Mouse (Mus musculus): ENCODE data around the gene Apom. TPM values are rescaled to one million over a fixed set of nuclear protein-coding genes. Genes with fewer than 3 reads are reported as not detected.

The Apom gene
- polyA plus RNA-seq, 1 experiment from 2014 or later: 0.75 TPM

DNA sequence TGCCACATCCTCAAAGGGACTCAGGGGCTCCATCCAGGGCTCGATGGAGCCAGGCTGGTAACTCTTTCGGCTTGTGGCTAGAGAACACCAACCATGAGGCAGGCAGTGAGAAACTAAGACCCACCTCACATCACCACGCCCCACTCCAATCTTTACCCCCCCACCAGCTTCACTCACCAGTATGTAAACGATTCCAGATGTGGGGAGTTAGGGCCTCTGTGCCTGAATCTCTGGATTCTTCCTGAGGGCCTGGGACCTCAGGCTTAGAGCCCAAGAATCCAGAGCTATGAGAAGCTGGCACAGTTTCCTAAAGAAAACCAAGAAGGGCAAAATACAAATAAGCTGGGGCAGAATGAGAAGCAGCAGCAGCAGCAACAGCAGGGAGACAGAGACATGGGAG lies 22.1 kb upstream of the Apom start:
- no peak overlapping the region for H3K9ac ChIP-seq (replicated peaks; ENCODE audit: low read depth, low read length)
- whole genome bisulfite sequencing: 97% methylated on average over 4 of the region's 4 CpGs
- no peaks in the 10 kb centered on the region for H3K9me3 ChIP-seq (ENCODE audit: control insufficient read depth, low read length)
- H3K4me1 ChIP-seq (ENCODE audit: control insufficient read depth, insufficient read depth, low read length): no peaks in the 10 kb centered on the region
- no peak overlapping the region for H3K4me3 ChIP-seq (ENCODE audit: low read depth, low read length)
- H3K36me3 ChIP-seq (ENCODE audit: control insufficient read depth, insufficient read depth, low read length): peaks cover 98% of the 10 kb centered on the region
- no peaks in the 10 kb centered on the region for H3K27me3 ChIP-seq (ENCODE audit: control insufficient read depth, insufficient read depth, low read length)
- no peak overlapping the region for H3K27ac ChIP-seq (ENCODE audit: low read depth, low read length)
- H3K4me2 ChIP-seq (ENCODE audit: low read depth, low read length): no peak overlapping the region
- no peak for ATAC-seq (ENCODE audit: low read depth)

DNA sequence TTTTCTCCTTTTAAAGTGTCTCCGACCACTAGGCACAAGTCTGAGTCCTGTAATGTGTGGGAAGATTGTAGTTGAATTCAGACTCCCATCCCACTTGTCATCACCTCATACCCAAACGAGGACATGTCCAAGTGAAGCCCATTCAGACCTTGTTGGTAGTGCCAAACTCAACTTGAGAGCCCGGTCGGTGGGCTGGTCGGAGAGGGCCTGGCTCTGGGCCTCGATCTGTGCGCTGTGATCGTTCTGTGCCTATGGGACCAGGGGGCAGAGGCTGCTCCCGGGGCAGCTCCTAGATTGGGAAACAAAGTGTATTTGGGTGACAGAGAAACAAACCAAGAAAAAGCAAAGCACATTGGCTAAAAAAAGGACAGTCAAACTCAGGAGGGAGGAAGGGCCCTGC lies 21.2 kb upstream of the Apom start:
- no peak overlapping the region for H3K9ac ChIP-seq (replicated peaks; ENCODE audit: low read depth, low read length)
- no peaks in the 10 kb centered on the region for H3K9me3 ChIP-seq (ENCODE audit: control insufficient read depth, low read length)
- no peak overlapping the region for H3K27ac ChIP-seq (ENCODE audit: low read depth, low read length)
- 95% methylated on average over 9 of the region's 9 CpGs for WGBS
- no peak overlapping the region for H3K4me2 ChIP-seq (ENCODE audit: low read depth, low read length)
- no peaks in the 10 kb centered on the region for H3K4me1 ChIP-seq (ENCODE audit: control insufficient read depth, insufficient read depth, low read length)
- no peaks in the 10 kb centered on the region for H3K27me3 ChIP-seq (ENCODE audit: control insufficient read depth, insufficient read depth, low read length)
- peaks cover 97% of the 10 kb centered on the region for H3K36me3 ChIP-seq (ENCODE audit: control insufficient read depth, insufficient read depth, low read length)
- ATAC-seq (ENCODE audit: low read depth): no peak
- no peak overlapping the region for H3K4me3 ChIP-seq (ENCODE audit: low read depth, low read length)

DNA sequence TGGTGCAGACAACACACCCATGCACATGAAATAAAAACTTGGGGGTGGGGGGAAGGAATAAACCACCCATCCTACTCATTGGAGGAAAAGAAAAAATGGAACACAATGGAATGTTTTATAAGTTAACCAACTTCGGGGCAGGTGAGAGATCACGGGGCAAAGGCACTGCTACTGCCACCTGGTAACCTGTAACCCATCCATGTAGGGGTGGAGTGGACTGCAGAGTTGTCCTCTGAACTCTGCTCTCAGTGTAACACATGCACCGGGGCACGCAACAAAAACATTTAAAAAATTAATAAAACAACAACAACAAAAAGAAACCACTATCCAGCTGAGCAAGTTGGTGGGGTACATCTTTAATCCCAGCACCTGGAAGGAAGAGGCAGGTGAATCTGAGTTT lies 20.3 kb upstream of the Apom start:
- H3K27ac ChIP-seq (ENCODE audit: low read depth, low read length): no peak overlapping the region
- no peaks in the 10 kb centered on the region for H3K4me1 ChIP-seq (ENCODE audit: control insufficient read depth, insufficient read depth, low read length)
- no peak for ATAC-seq (ENCODE audit: low read depth)
- H3K9ac ChIP-seq (replicated peaks; ENCODE audit: low read depth, low read length): no peak overlapping the region
- no peak overlapping the region for H3K4me2 ChIP-seq (ENCODE audit: low read depth, low read length)
- 96% methylated on average over 4 of the region's 4 CpGs for WGBS
- peaks cover 95% of the 10 kb centered on the region for H3K36me3 ChIP-seq (ENCODE audit: control insufficient read depth, insufficient read depth, low read length)
- no peaks in the 10 kb centered on the region for H3K27me3 ChIP-seq (ENCODE audit: control insufficient read depth, insufficient read depth, low read length)
- no peaks in the 10 kb centered on the region for H3K9me3 ChIP-seq (ENCODE audit: control insufficient read depth, low read length)
- H3K4me3 ChIP-seq (ENCODE audit: low read depth, low read length): no peak overlapping the region

DNA sequence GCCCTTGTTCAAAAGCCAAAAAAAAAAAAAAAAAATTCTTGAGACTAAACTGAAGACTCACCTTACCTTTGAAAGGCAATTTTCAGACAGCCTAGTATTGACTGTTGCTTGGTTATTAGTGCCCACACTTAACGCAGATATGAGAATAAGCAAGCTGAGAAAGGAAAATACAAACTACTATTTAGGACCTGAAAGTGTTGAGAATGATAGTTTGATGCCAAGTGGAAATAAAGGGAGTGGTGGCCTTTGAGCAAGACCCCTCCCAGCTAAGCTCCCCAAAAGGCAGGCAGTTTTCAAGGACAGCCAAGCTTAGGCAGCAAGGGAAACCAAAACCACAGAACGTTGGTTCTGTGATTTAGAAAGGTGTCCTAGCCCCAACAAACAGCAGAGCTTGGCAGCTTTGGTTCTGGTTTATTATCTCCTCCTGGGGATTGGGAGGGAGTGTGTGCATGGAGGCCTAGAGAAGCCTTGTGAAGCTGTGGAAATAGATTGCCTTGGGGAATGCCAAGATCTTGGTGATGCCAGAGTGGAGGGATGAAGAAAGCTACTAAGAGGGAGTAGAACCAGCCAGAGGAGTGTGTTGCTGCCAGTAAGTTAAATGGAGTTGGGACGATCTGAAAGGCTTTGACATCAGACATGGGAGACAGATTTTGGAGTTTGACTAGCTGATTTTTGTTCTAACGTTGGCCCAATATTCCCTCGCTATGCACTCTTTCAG lies 16.2 kb upstream of the Apom start:
- H3K27me3 ChIP-seq (ENCODE audit: control insufficient read depth, insufficient read depth, low read length): no peaks in the 10 kb centered on the region
- no peak overlapping the region for H3K27ac ChIP-seq (ENCODE audit: low read depth, low read length)
- 73% methylated on average over 5 of the region's 5 CpGs for WGBS
- H3K9me3 ChIP-seq (ENCODE audit: control insufficient read depth, low read length): no peaks in the 10 kb centered on the region
- no peak for ATAC-seq (ENCODE audit: low read depth)
- H3K36me3 ChIP-seq (ENCODE audit: control insufficient read depth, insufficient read depth, low read length): peaks cover 95% of the 10 kb centered on the region
- H3K4me3 ChIP-seq (ENCODE audit: low read depth, low read length): no peak overlapping the region
- no peak overlapping the region for H3K4me2 ChIP-seq (ENCODE audit: low read depth, low read length)
- H3K9ac ChIP-seq (replicated peaks; ENCODE audit: low read depth, low read length): no peak overlapping the region
- H3K4me1 ChIP-seq (ENCODE audit: control insufficient read depth, insufficient read depth, low read length): no peaks in the 10 kb centered on the region

DNA sequence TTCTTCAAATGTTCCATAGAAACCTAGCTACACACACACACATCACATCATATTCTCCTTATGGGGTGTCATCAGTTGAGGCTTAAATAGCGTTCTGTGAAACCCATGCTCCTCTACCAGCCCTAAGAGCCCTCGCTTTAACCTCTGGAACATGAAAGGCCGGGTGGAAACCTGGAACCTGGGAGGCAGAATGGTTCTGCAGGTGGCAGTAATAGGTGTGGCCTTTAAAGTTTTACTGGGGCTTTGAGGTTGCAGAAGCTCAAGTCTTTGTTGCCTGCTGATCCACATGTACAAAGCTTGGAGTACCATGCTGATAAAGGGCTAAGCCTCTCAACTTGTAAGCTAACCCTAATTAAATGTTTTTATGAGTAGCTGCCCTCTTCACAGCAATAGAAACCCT lies 15.5 kb upstream of the Apom start:
- H3K4me1 ChIP-seq (ENCODE audit: control insufficient read depth, insufficient read depth, low read length): no peaks in the 10 kb centered on the region
- H3K9me3 ChIP-seq (ENCODE audit: control insufficient read depth, low read length): no peaks in the 10 kb centered on the region
- WGBS: 63% methylated on average over 3 of the region's 3 CpGs
- no peak overlapping the region for H3K27ac ChIP-seq (ENCODE audit: low read depth, low read length)
- no peaks in the 10 kb centered on the region for H3K27me3 ChIP-seq (ENCODE audit: control insufficient read depth, insufficient read depth, low read length)
- ATAC-seq (ENCODE audit: low read depth): no peak
- H3K4me2 ChIP-seq (ENCODE audit: low read depth, low read length): no peak overlapping the region
- H3K4me3 ChIP-seq (ENCODE audit: low read depth, low read length): no peak overlapping the region
- peaks cover 95% of the 10 kb centered on the region for H3K36me3 ChIP-seq (ENCODE audit: control insufficient read depth, insufficient read depth, low read length)
- no peak overlapping the region for H3K9ac ChIP-seq (replicated peaks; ENCODE audit: low read depth, low read length)

DNA sequence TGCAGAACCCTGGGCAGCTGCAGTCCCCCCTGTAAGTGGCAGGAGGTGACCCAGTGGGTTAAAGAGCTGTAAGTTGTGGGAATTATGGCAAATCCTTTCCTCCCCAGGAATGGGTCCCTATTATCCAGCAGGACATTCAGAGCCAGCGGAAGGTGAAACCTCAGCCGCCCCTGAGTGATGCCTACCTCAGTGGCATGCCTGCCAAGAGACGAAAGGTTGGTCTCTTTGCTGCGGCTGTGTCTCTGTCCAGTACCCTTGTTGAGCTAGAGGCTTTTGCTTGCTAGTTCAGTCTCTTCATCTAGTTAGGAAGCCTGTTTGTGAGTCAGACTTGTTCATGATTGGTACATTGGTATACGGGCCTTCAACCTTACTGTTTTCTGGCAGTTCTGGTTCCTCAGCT lies 14.3 kb upstream of the Apom start:
- no peaks in the 10 kb centered on the region for H3K27me3 ChIP-seq (ENCODE audit: control insufficient read depth, insufficient read depth, low read length)
- no peak overlapping the region for H3K4me2 ChIP-seq (ENCODE audit: low read depth, low read length)
- no peak overlapping the region for H3K9ac ChIP-seq (replicated peaks; ENCODE audit: low read depth, low read length)
- 84% methylated on average over 5 of the region's 5 CpGs for WGBS
- ATAC-seq (ENCODE audit: low read depth): no peak
- H3K36me3 ChIP-seq (ENCODE audit: control insufficient read depth, insufficient read depth, low read length): peaks cover 95% of the 10 kb centered on the region
- H3K4me3 ChIP-seq (ENCODE audit: low read depth, low read length): no peak overlapping the region
- no peak overlapping the region for H3K27ac ChIP-seq (ENCODE audit: low read depth, low read length)
- H3K9me3 ChIP-seq (ENCODE audit: control insufficient read depth, low read length): no peaks in the 10 kb centered on the region
- no peaks in the 10 kb centered on the region for H3K4me1 ChIP-seq (ENCODE audit: control insufficient read depth, insufficient read depth, low read length)

DNA sequence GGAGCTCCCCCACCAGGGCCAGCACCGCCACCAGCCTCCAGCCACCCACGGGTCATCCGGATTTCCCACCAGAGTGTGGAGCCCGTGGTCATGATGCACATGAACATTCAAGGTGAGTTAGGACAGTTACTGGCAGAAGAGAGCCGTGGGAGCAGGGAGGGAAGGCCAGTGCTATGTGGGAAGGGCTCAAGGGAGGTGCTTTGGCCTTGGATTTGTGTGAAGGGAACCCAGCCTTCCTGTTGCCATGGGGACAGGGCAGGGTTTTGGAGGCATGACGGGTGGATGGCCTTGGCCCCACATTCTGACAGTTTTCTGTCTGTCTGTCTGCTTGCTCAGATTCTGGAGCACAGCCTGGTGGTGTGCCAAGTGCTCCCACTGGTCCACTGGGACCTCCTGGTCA lies 10.1 kb upstream of the Apom start:
- no peak overlapping the region for H3K4me3 ChIP-seq (ENCODE audit: low read depth, low read length)
- no peak overlapping the region for H3K9ac ChIP-seq (replicated peaks; ENCODE audit: low read depth, low read length)
- 90% methylated on average over 6 of the region's 6 CpGs for WGBS
- ATAC-seq (ENCODE audit: low read depth): no peak
- H3K4me1 ChIP-seq (ENCODE audit: control insufficient read depth, insufficient read depth, low read length): peaks cover 6% of the 10 kb centered on the region
- no peak overlapping the region for H3K27ac ChIP-seq (ENCODE audit: low read depth, low read length)
- no peaks in the 10 kb centered on the region for H3K27me3 ChIP-seq (ENCODE audit: control insufficient read depth, insufficient read depth, low read length)
- no peaks in the 10 kb centered on the region for H3K9me3 ChIP-seq (ENCODE audit: control insufficient read depth, low read length)
- H3K4me2 ChIP-seq (ENCODE audit: low read depth, low read length): no peak overlapping the region
- H3K36me3 ChIP-seq (ENCODE audit: control insufficient read depth, insufficient read depth, low read length): peaks cover 88% of the 10 kb centered on the region

DNA sequence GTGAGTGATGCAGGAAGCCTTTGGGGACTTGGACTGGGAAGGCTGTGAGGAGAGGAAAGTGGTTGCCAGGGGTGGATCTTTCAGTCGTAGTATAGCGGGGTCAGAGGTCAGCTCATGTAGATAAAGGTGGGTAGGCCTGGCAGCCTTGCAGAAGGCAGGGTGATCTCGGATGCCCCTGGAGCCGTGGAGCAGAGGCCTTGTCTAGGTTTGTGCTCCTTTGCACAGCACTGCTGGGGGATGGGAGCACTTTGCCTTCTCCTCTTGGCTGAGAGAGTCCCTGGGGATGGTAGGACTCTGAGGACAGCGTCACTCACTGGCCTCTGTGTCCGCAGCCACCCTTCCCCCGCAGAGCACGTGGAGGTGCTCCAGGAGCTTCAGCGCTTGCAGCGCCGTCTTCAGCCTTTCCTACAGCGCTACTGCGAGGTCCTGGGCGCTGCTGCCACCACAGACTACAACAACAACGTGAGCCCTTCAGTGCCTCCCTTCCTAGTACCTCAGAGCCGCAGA lies 8.7 kb upstream of the Apom start:
- Histone ChIP-seq H3K36me3 (ENCODE audit: control insufficient read depth, insufficient read depth, low read length) (peaks cover 74% of the 10 kb centered on the region), H3K9ac (replicated peaks; ENCODE audit: low read depth, low read length) (no peak overlapping the region), H3K4me3 (ENCODE audit: low read depth, low read length) (no peak overlapping the region), H3K4me1 (ENCODE audit: control insufficient read depth, insufficient read depth, low read length) (peaks cover 14% of the 10 kb centered on the region), H3K27ac (ENCODE audit: low read depth, low read length) (no peak overlapping the region), H3K9me3 (ENCODE audit: control insufficient read depth, low read length) (no peaks in the 10 kb centered on the region), H3K27me3 (ENCODE audit: control insufficient read depth, insufficient read depth, low read length) (no peaks in the 10 kb centered on the region), H3K4me2 (ENCODE audit: low read depth, low read length) (no peak overlapping the region)
- ATAC-seq (ENCODE audit: low read depth): no peak
- WGBS: 82% methylated on average over 16 of the region's 16 CpGs

DNA sequence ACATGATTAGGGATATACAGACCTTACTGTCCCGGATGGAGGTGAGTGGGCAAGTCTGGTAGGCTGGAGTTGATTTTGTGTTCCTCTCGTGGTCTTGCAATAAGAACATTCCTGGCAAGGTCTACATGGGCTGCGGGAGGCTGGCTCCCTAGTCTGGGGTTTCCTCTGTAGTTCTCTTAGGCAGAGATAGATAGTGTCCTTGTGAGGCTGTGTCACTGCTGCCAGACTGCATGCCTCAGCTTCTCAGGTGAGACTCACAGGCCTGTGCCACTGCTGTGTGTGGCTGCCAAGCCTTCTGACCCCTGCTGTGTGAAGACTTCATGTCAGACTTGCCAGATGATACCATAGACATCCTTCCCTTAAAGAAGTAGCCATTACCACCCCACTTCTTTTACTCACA lies 7.4 kb upstream of the Apom start:
- Histone ChIP-seq H3K27ac (ENCODE audit: low read depth, low read length) (no peak overlapping the region), H3K4me2 (ENCODE audit: low read depth, low read length) (no peak overlapping the region), H3K9me3 (ENCODE audit: control insufficient read depth, low read length) (no peaks in the 10 kb centered on the region), H3K4me1 (ENCODE audit: control insufficient read depth, insufficient read depth, low read length) (peaks cover 14% of the 10 kb centered on the region), H3K27me3 (ENCODE audit: control insufficient read depth, insufficient read depth, low read length) (no peaks in the 10 kb centered on the region), H3K9ac (replicated peaks; ENCODE audit: low read depth, low read length) (no peak overlapping the region), H3K36me3 (ENCODE audit: control insufficient read depth, insufficient read depth, low read length) (peaks cover 61% of the 10 kb centered on the region), H3K4me3 (ENCODE audit: low read depth, low read length) (no peak overlapping the region)
- 97% methylated on average over 3 of the region's 3 CpGs for WGBS
- ATAC-seq (ENCODE audit: low read depth): no peak
